Mouse (Mus musculus) bone marrow, adult 2 months (tissue): ENCODE results near the gene Tnnt2.

ENCODE experiments used
- CTCF ChIP-seq: fragments of 200-500 bp; IDR thresholded peaks from 2 replicates; pipeline ENCODE4 v1.5.1; 2011; ENCODE audit warnings: low read length, control low read depth; ENCODE audit not compliant: control insufficient read depth, insufficient read depth
- POLR2A ChIP-seq: fragments of 200-500 bp; IDR thresholded peaks from 2 replicates; pipeline ENCODE4 v1.6.1; 2011; ENCODE audit warnings: low read depth, mild to moderate bottlenecking, control low read depth, low read length, borderline replicate concordance; ENCODE audit not compliant: control insufficient read depth

GRCm38 (mm10) chr1:135835716-135836483 lies at the start of gene Tnnt2:
- TF ChIP-seq CTCF (no peak), POLR2A (no peak)
